Mouse (Mus musculus) layer of hippocampus, adult 9-10 months (tissue): Measurements from ENCODE around the gene Kif21a.

ENCODE experiments used
- DNase-seq: peaks from one replicate; pipeline ENCODE4 v3.0.0; 2022; ENCODE audit warnings: low spot score

Gene Kif21a

GRCm38 (mm10) chr15:90938469-90938868 is 111.3 kb downstream of the Kif21a start:
- DNase-seq = no peak

- DNase-seq = no peak
Observed at GRCm38 (mm10) chr15:90935579-90935978, 114.2 kb downstream of the Kif21a start.

- DNase-seq = no peak
Observed at GRCm38 (mm10) chr15:90931451-90931850, 118.3 kb downstream of the Kif21a start.

GRCm38 (mm10) chr15:90929043-90929442 is 120.7 kb downstream of the Kif21a start:
- DNase-seq = no peak

- DNase-seq = no peak
Observed at GRCm38 (mm10) chr15:90896480-90896879, 153.3 kb downstream of the Kif21a start.

- DNase-seq = peak; percentile 16
Observed at GRCm38 (mm10) chr15:90887466-90887865, 162.3 kb downstream of the Kif21a start.
